Mouse (Mus musculus): ENCODE measurements around the gene Gm49321. TPM values are rescaled to one million over a fixed set of nuclear protein-coding genes. Genes with fewer than 3 reads are reported as not detected.

Gene Gm49321
- total RNA-seq, 1 experiment from 2014 or later, result 11.0 TPM

DNA sequence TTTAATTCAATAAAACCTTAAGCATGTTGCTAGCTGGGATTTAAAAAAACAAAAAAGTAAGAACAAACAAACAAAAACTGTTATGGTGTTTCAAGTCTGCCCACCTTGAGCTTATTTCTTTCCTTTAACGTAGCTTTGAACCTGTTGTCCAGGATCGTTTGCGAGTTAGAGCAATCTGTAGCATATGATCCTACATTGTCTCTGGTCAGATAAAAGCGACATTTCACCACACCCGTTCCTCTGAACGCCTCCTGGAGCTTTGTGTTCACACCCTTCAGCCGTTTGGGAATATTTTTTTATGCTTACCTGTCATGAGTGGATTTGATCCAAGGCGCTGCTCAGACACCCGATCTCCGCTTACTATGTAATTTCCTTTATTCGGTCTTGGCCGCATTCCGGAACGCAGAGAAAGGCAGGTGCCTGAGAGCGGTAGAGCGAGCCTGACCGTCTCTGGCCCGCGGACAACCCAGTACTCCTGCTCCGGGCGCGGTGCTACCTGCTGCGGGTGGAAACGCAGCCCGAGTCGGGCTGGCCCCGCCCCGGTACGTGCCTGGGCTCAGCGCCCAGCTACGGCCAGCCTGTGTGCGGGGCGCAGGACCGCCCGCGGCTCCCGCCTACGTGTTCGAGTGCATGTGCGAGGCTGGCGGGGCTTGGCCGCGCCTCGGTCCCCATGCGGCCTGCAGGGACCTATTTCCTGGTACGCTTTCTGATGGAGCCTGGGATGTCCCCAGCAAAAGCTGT lies 12.0 kb downstream of the Gm49321 start:
- peak; percentile 43 for DNase-seq

DNA sequence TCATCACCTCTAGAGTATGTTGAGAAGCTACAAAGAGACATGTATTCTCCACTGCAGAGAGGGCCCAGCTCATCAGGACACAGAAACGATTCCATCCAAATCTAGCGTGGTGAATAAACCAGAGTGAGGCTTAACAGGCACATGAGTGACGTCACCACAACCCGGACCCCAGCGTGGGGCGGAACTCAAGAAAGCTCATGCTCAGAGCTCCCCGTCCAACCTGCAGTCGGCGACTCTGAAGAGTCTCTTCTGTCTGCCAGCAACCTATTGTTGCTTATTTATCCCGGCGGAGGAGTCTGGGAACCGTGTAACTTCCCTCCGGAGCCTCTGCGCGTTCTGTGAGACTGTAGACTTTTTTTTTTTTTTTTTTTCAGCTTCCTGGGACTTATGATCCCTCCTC lies 15.4 kb downstream of the Gm49321 start:
- DNase-seq, result peak; percentile 29

GRCm38 (mm10) chr12:73953420-73954186 lies 16.1 kb downstream of the Gm49321 start:
- DNase-seq, result no peak

- DNase-seq, result no peak
These were observed 17.3 kb downstream of the Gm49321 start for GRCm38 (mm10) chr12:73954785-73955184.

DNA sequence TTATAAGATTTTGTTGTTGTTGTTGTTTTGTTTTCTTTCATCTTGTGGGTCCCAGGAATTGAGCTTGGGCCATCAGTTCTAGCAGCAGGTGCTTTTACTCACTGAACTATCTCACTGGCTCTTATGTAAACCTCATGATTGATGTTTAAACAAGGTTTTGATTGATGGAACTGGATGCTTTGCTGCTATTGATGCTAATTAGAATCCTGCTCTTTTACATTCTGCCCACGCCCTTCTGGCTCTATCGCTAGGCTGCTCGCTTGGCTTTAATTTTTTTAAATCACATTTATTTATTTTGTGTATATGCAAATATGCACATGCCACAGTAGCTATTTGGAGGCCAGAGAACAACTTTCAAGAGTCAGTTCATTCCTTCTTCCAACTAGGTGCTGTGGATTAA lies 20.2 kb downstream of the Gm49321 start:
- no peak for DNase-seq

DNA sequence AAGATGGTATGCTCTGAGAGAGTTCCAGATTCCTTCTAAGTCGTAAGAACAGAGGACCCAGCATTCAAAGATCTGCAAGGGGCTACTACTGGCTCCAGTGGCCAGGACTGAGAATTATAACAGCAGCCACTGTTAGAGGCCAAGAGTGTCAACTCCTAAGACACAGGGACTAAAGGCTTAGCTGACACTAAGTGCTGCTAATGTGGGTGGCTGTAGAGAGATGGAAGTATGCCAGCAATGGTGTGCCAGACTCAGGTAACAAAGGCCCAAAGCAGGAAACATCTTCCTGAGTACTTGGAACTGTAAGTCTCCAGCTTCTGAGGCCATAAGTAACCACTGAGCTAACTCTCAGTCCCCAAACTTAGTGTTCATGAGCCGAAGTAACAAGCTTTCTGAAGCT lies 21.4 kb downstream of the Gm49321 start:
- DNase-seq, result no peak

DNA sequence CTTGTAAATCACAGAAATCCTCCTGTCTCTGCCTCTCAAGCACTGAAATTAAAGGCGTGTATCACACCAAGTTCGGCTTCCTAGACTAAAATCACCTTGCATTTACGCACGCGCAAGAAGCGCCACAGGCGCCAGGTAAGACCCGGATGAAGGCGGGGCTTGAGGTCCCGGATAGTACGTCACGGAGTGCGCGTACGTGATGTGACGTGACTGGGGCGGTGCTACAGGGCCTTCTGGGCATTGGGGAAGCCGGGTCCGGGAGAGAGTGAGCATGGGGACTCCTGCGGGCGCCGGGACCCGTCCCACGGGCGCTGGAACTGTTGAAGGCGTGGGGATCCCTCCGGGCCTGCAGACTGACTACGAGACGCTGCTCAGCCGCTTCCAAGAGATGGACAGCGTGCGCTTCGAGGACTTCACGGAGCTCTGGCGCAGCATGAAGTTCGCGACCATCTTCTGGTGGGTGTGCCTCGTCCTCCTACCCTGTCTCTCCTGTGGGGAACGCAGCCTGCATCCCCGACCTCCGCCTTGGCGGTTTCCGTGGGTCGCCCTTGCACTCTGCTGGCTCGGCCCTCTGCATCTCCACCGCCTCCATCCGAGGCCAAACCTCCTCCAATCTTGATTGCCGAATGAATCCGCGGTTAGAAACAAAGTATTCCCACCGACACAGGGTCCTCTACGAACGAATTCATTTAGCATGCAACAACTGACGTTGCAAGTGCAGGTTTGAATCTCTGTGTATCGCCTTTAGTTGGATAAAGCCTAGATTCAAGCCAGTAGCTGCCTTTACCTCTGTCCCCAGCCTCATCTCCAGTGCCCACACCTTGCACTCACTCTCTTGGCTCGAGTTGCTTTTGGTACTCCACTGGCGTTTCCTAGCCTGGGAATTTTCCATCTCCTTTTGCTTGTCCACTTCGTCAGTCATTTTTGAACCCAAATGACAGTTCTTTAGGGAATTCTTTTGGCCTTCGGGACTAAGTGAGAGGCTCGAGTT lies 27.1 kb downstream of the Gm49321 start, which contains the start of gene Snapc1:
Gene Snapc1, plus strand, starts transcription at position 191 of the 991 bp plus-strand sequence.
- DNase-seq, result peak; percentile 96

DNA sequence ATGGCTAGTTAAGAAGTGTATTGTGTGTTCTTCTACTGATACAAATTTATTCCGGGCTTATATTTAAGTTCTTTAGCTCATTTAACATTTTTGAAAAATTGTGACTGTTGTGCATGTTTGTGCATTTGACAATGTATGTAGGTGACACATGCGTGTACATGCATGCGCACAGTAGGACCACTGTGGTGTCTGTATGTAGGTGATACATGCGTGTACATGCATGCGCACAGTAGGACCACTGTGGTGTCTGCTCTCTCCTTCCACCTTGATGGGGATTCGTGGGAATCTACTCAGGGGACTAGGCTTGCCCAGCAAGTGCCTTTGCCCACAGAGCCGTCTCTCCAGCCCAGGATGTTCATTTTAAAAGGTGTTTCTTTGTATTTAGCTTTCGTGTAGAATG lies 31.7 kb downstream of the Gm49321 start:
- DNase-seq, result no peak

DNA sequence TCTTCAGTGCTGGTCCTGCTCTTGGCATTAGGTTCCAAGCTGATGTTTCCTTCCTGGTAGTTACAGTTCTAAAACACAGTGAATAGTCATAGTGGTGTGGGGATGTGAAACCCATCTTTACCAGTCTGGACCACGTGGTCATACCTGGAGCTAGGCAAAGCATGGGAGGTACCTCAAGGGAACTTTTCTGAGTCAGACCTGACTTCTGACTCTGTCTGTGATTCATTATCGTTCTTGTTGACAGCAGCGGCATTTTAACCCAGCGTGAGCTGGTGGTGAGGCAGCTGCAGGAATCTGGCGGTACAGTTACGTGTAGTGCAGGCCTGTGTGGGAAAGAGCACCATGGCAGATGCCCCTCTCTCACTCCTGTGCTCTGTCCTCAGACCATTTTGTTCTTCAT lies 37.1 kb downstream of the Gm49321 start:
- DNase-seq, result no peak

DNA sequence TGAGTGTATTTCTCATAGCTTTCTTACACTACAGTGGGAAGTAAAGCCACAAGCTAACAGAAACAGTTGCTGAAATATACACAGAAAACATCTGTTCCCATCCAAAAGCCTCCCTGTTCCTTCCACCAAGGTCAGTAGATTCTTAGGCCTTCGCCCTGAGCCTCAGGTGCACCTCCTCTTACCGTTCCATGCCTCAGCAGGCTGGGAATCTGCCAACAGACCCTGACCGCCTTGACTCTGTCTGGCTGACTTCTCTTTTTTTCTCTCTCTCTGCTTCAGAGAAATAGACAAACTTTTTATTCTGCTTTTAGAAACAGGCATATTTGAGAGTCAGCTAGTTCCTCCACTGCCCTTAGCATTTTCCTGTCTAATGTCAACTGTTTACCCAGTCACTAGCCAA lies 40.7 kb downstream of the Gm49321 start:
- DNase-seq, result no peak

DNA sequence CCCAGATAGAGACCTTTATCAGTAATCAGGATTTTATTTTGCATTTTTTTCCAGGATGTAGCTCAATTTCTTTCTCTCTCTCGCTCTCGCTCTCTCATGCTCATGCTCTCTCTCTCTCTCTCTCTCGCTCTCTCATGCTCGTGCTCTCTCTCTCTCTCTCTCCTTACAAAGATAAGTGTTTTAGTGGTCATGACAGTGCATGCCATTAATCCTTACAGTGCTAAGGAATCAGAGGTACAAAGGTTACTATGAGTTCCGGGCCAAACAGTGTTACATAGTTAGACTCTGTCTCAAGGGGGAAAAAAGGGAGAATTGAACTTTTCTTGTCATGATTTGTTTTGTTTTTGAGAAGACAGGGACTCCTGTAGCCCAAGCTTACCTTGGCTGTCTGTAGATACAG lies 42.2 kb downstream of the Gm49321 start:
- DNase-seq, result no peak

- peak; percentile 64 for DNase-seq
These were observed 45.1 kb downstream of the Gm49321 start for GRCm38 (mm10) chr12:73982533-73982932.

DNA sequence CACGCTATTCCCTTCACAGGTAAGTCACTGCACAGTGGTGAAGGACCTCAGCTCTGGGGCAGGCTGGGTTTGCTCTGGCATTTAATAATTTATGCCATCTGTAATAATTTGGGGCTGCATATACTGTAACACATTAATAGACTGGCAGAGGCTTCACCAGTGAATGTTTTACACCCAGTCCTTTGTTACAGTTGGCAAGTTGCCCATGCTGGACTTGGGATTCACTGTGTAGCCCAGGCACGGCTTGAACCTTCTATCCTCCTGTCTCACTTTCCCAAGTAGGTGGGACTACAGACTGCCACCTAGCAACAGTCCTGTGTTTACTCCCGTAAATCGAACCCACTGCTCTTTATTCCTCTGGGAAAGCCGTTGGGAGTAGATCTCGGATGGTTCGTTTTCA lies 48.8 kb downstream of the Gm49321 start:
- DNase-seq, result no peak

- DNase-seq, result no peak
These were observed 51.0 kb downstream of the Gm49321 start for GRCm38 (mm10) chr12:73988393-73989008.

DNA sequence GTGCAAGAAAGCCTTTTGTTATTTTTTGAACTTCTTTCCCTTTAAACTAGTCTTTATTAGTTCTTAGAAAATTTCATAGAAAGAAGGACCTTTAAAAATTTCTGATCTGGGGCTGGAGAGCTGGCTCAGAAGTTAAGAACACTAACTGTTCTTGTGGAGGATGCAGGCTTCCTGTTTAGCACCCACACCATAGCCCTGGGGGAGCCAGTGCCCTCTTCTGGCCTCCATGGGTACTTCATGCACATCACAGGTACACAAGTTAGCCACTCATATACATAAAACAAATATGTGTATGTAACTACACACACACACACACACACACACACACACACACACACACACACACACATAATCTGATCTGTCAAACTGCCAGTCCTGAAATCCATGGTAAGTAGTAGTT lies 52.1 kb downstream of the Gm49321 start:
- peak; percentile 49 for DNase-seq

DNA sequence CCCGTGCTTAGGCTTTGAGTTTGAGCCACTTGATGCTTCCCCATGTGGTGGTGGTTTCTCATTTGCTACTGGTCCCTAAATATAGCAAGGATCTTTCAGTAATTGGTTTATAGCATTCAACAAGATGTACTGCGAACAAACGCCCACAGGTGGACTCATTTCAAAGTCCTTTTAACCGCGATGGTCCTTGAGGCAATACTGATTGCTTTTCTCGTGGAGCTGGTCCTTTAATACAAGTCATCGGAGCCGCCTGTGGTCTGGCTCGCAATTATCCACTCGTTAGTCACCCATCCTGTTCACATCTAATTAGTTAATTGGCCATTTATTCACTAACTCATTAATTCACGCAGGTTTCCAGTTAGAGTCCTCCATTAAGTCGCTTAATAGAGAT lies 59.4 kb downstream of the Gm49321 start:
- no peak for DNase-seq

DNA sequence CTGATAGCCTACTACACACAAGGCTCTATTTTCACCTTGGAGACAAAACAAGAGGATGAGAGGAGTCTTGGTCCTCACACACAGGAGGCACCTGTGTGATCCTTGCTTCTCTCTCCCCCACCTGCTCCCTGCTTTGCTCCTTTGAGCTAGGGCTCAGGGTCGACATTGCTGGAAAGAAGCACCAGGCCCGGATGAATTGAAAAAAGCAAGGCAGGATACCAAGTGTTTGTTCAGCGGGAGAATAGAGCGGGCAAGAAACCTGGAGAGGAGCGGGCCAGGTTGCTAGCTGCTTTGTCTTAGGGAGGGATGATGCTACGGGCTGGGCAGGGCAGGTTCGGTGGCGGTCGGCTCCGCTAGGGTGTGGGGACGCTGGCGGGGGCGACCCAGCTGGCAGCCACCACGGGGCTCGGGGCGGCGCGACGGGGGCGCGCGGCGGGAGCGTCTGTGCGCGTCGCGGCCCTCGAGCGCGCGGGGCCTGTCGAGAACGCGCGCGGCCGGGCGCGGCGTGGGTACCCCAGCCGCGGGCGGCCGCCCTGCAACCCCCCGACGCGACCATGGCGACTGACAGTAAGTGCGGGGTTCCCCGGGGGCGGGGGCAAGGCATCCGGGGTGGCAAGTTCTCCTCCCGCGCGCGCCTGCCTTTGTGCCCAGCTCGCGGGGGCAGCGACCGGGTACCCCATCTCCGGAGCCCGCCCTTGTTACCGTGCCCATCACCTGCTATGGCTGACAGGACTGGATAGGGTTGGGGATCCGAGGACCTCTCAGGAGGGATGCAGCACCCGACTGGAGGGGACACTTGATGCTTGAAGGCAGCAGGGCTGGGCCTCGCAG lies 60.1 kb downstream of the Gm49321 start, which contains the start of gene Syt16:
Gene Syt16, plus strand, starts transcription at position 365 of the 831 bp plus-strand sequence.
- DNase-seq, result no peak

- DNase-seq, result no peak
These were observed 60.6 kb downstream of the Gm49321 start for GRCm38 (mm10) chr12:73998128-73998456.

GRCm38 (mm10) chr12:74002449-74002848 lies 65.0 kb downstream of the Gm49321 start:
- no peak for DNase-seq

- no peak for DNase-seq
These were observed 72.0 kb downstream of the Gm49321 start for GRCm38 (mm10) chr12:74009448-74009911.

GRCm38 (mm10) chr12:74013739-74014138 lies 76.3 kb downstream of the Gm49321 start:
- peak; percentile 85 for DNase-seq

All from adrenal gland, postnatal 25 days (tissue).